29 mouse cellular contexts compared by ENCODE assay signal in genomic region chr1:95323004-95323403, GRCm38 (mm10). TPM values are rescaled to one million over a fixed set of nuclear protein-coding genes. Genes with fewer than 3 reads are reported as not detected.
DNase-seq lines count a peak whose midpoint lies in the region; ATAC-seq and TF ChIP-seq lines count a peak whose summit lies in the region.
"Had no signal": no experiment of that assay in that cellular context is flagged by ENCODE, and none has a peak within 500 bp of the region (broad histone marks: within the 10 kb centered on the region; RNA-seq: fewer than 3 reads in every experiment).

No protein-coding gene starts in this region.

- H3K4me3 ChIP-seq in liver, adult 2 months (ENCODE audit: insufficient read depth, low read depth, low read length) = no peak overlapping the region
- no peak overlapping the region for H3K4me3 ChIP-seq in liver, embryonic 11.5 days (ENCODE audit: low read depth, low read length)
- H3K4me3 ChIP-seq: forebrain, embryonic 13.5 days; heart, embryonic 10.5 days; heart, embryonic 15.5 days; hindbrain, embryonic 13.5 days; liver, embryonic 15.5 days had no signal

- WGBS in liver, adult 2 months = 73% methylated on average over 7 of the region's 7 CpGs
- 82% methylated on average over 7 of the region's 7 CpGs for WGBS in liver, embryonic 11.5 days

- no peaks in the 10 kb centered on the region for H3K9me3 ChIP-seq in liver, embryonic 11.5 days (ENCODE audit: control insufficient read depth, low read length)
- H3K9me3 ChIP-seq: forebrain, embryonic 13.5 days; heart, embryonic 10.5 days; heart, embryonic 15.5 days; hindbrain, embryonic 13.5 days; liver, embryonic 15.5 days had no signal

- H3K79me2 ChIP-seq in liver, adult 2 months (ENCODE audit: control insufficient read depth, insufficient read depth, low read length) = no peaks in the 10 kb centered on the region; the same call in 1 of the 2 replicates

- H3K4me2 ChIP-seq in liver, embryonic 11.5 days = no peak overlapping the region
- H3K4me2 ChIP-seq: forebrain, embryonic 13.5 days; heart, embryonic 15.5 days; hindbrain, embryonic 13.5 days; liver, embryonic 15.5 days had no signal

- TF ChIP-seq POLR2A in liver, adult 2 months (IDR thresholded peaks at IDR 0.05; ENCODE audit: extremely low read depth, insufficient read depth, low read length) = no peak

- TF ChIP-seq CTCF in liver, adult 2 months (IDR thresholded peaks at IDR 0.05; ENCODE audit: low read depth, low read length) = no peak

- no peak overlapping the region for H3K27ac ChIP-seq in liver, adult 2 months (replicated peaks; ENCODE audit: insufficient read depth, low read depth, low read length)
- H3K27ac ChIP-seq in liver, embryonic 11.5 days (ENCODE audit: low read depth, low read length) = no peak overlapping the region
- H3K27ac ChIP-seq: forebrain, embryonic 13.5 days; heart, embryonic 10.5 days; heart, embryonic 15.5 days; hindbrain, embryonic 13.5 days; kidney, postnatal 0 days; liver, embryonic 15.5 days; stomach, postnatal 0 days had no signal

- H3K9ac ChIP-seq in liver, adult 2 months (ENCODE audit: low read depth, low read length) = no peak overlapping the region
- no peak overlapping the region for H3K9ac ChIP-seq in liver, embryonic 11.5 days (ENCODE audit: low read depth, low read length)
- H3K9ac ChIP-seq: forebrain, embryonic 13.5 days; heart, embryonic 15.5 days; hindbrain, embryonic 13.5 days; liver, embryonic 15.5 days had no signal

- no peak for ATAC-seq in liver, embryonic 11.5 days (replicated peaks; ENCODE audit: low FRiP score)
- peak; percentile 89 for ATAC-seq in granulocyte monocyte progenitor cell, adult 5-6 weeks (replicated peaks; ENCODE audit: poor library complexity, severe bottlenecking)
- ATAC-seq in neutrophil, adult 5-6 weeks (ENCODE audit: extremely low read depth, insufficient number of reproducible peaks, low FRiP score, poor library complexity, severe bottlenecking) = 0 out of 2 replicates have a peak, but pooled peaks have one; percentile 51
- ATAC-seq in megakaryocyte-erythroid progenitor cell, adult 5-6 weeks (replicated peaks; ENCODE audit: low FRiP score, low TSS enrichment, poor library complexity, severe bottlenecking) = no peak
- ATAC-seq: forebrain, embryonic 13.5 days; intestine, embryonic 16.5 days had no signal

- H3K36me3 ChIP-seq in liver, adult 2 months (ENCODE audit: control insufficient read depth, insufficient read depth, low read length) = peaks cover 15% of the 10 kb centered on the region
- no peaks in the 10 kb centered on the region for H3K36me3 ChIP-seq in liver, embryonic 11.5 days (ENCODE audit: control insufficient read depth, insufficient read depth, low read length)

- peak; percentile 39 for DNase-seq in liver, adult 2 months (ENCODE audit: extremely low read depth, low read depth, low spot score)
- DNase-seq in liver, embryonic 11.5 days (ENCODE audit: low spot score) = no peak
- peak; percentile 28 for DNase-seq in 416B (ENCODE audit: low read depth)
- DNase-seq in cerebellum, postnatal 14 days = no peak
- DNase-seq: adrenal gland, postnatal 25 days; cerebellum, adult 2 months; cerebellum, postnatal 25 days; gastrocnemius, postnatal 14 days; heart, adult 11 months; kidney, adult 8-10 months; kidney, postnatal 4 days; layer of hippocampus, postnatal 36 days; left cerebral cortex, postnatal 4 days; midbrain, embryonic 14.5 days; right cerebral cortex, adult 18-20 months; spleen, adult 18-20 months; thymus, adult 2 months; thymus, postnatal 36 days had no signal

- H3K4me1 ChIP-seq in liver, adult 2 months (ENCODE audit: control insufficient read depth, insufficient read depth, low read length) = no peaks in the 10 kb centered on the region
- no peaks in the 10 kb centered on the region for H3K4me1 ChIP-seq in liver, embryonic 11.5 days (replicated peaks; ENCODE audit: control insufficient read depth, insufficient read depth, low read length)
- H3K4me1 ChIP-seq: forebrain, embryonic 13.5 days; heart, embryonic 10.5 days; heart, embryonic 15.5 days; hindbrain, embryonic 13.5 days; liver, embryonic 15.5 days had no signal

- no peaks in the 10 kb centered on the region for H3K27me3 ChIP-seq in liver, adult 2 months (ENCODE audit: control insufficient read depth, insufficient read depth, low read length)
- H3K27me3 ChIP-seq in liver, embryonic 11.5 days (replicated peaks; ENCODE audit: control insufficient read depth, insufficient read depth, low read length) = no peaks in the 10 kb centered on the region
- H3K27me3 ChIP-seq: forebrain, embryonic 13.5 days; heart, embryonic 15.5 days; hindbrain, embryonic 13.5 days; liver, embryonic 15.5 days had no signal

RNA-seq across cellular contexts. Expression of gene Fam174a, which starts 9.6 kb away (rescaled TPM):
- 11.0 and 12.4 TPM in 2 replicates for total RNA-seq in liver, adult 2 months (2014; rRNA removed)
- 8.1 and 11.1 TPM in 2 replicates for polyA plus RNA-seq in liver, adult 2 months (2012; rRNA removed)
- 12.8 and 13.6 TPM in 2 replicates for polyA plus RNA-seq in liver, embryonic 11.5 days (2014; fragmentation: Nextera tagmentation; extraction: Ambion mirVana)
- total RNA-seq in granulocyte monocyte progenitor cell, adult 5-6 weeks (2014; fragmentation: Nextera tagmentation) = 12.2 and 16.5 TPM in 2 replicates
- total RNA-seq in granulocyte monocyte progenitor cell, adult 5-6 weeks (2017) = 14.8 and 15.1 TPM in 2 replicates
- 22.3 and 22.5 TPM in 2 replicates for total RNA-seq in neutrophil, adult 5-6 weeks (2017)
- total RNA-seq in megakaryocyte-erythroid progenitor cell, adult 5-6 weeks (2014; fragmentation: Nextera tagmentation) = 5.3 and 8.9 TPM in 2 replicates
- 4.4 and 13.0 TPM in 2 replicates for total RNA-seq in megakaryocyte-erythroid progenitor cell, adult 5-6 weeks (2017)

Comparison
In these comparisons a context has a peak if more than half of its experiments do, and no peak if none do; other contexts are left out.
1. DNase-seq: peak in liver, adult 2 months (single experiment) and 416B (single experiment); none in liver, embryonic 11.5 days (single experiment) and cerebellum, postnatal 14 days (0 of 2).
2. ATAC-seq: peak in granulocyte monocyte progenitor cell, adult 5-6 weeks (single experiment) and neutrophil, adult 5-6 weeks (single experiment); none in liver, embryonic 11.5 days (single experiment) and megakaryocyte-erythroid progenitor cell, adult 5-6 weeks (single experiment).